Mouse (Mus musculus): ENCODE measurements around the gene Dclk3.

Gene Dclk3

GRCm38 (mm10) chr9:111439836-111440201 is 938 bp downstream of the Dclk3 start:
- peak; percentile 82 for ATAC-seq (ENCODE audit: low TSS enrichment)

DNA sequence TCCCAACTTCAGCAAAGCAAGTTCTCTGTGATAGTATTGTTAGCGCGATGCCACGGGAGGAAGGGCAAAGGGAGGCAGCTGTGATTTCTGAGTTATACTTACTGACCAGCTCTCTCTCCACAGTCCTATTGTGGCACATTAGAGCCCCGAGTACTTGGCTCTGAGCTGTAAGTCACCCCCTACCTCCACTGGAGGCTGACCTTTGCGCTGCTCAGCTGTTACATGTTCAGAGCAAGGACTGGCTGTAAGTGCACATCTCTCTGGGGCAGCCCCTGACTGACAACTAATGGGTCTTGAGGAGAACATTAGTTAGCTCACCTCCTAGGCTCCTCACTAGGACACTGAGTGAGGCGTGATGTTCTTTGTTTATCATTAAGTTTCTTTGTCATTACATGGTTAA is 1.6 kb downstream of the Dclk3 start:
- no peak for ATAC-seq (ENCODE audit: low TSS enrichment)

DNA sequence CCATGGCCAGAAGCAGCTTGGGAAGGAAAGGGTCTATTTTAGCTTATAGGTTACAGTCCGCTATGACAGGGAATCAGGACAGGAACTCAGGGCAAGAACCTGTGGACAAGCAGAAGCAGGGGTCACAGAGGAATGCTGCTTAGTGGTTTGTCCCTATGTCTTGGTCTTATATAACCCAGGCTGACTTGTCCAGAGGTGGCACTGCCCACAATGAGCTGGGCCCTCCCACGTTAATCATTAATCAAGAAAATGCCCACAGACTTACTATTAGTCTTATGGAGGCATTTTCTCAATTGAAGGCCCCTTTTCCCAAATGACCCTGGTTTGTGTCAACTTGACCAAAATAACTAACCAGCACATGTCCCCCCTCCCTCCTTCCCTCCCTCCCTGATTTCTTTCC is 2.3 kb downstream of the Dclk3 start:
- no peak for ATAC-seq (ENCODE audit: low TSS enrichment)

DNA sequence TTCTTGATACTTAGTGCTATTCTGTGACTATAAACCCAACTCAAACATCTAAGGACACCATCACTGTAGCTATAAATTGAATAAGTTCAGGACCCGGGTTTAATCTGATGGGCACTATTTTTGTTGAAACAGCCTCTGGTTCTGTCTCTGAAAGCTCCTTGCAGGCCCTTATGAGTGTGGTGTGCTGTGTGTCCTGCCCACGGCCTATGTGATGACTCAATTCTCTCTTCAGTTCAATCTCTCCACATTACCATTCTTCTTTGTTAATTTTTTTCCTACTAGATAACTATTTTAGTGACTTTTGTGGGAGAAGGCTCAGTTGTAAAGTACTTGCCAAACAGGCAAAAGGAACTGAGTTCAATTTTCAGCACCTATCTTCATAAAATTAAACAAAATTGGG is 7.3 kb downstream of the Dclk3 start:
- peak; percentile 27; the same call in 1 of the 2 replicates for ATAC-seq (ENCODE audit: low TSS enrichment)

GRCm38 (mm10) chr9:111448976-111449375 is 10.1 kb downstream of the Dclk3 start:
- ATAC-seq (ENCODE audit: low TSS enrichment): no peak

DNA sequence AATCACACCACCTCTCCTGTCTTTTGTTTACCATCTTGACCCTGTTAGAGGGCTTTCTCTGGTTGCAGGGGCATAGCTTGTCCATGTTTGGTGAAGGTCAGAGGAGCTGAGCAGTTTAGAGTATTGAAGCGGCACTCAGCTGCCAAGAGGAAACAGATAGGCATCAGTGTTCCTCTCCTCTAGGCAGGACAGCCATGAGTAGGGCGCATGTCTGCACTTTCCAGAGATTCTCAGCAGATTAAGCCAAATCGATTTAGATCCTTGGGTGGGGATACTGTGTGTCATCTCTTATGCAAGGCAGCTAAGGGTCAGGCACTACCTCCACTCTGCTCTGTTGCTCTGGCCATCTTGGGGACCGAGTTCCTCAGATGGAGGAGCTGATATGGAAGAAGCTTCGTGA is 11.0 kb downstream of the Dclk3 start:
- ATAC-seq (ENCODE audit: low TSS enrichment): no peak

- no peak for ATAC-seq (ENCODE audit: low TSS enrichment)
Measured at GRCm38 (mm10) chr9:111450853-111451404, 12.0 kb downstream of the Dclk3 start.

GRCm38 (mm10) chr9:111453895-111454294 is 15.0 kb downstream of the Dclk3 start:
- peak; percentile 2; the same call in 1 of the 2 replicates for ATAC-seq (ENCODE audit: low TSS enrichment)

GRCm38 (mm10) chr9:111457176-111457935 is 18.5 kb downstream of the Dclk3 start:
- peak; percentile 74 for ATAC-seq (ENCODE audit: low TSS enrichment)

DNA sequence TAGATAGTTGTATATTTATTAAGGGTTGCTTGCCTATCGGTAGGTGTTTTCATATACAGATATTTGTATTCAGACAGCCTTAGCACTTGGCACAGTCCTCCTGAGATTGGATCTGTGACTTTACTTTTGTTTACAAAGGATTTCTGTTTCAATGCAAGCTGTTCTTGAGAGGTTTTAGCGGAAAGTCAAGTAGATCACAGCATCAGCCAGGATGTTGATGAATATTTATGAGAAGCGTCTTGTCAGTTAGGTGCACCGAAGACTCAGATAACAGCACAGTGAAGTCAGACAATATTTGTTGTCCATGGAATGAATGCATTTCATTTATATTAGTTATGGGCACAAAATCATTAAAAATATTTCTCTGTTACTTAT is 19.0 kb downstream of the Dclk3 start:
- ATAC-seq (ENCODE audit: low TSS enrichment): no peak

DNA sequence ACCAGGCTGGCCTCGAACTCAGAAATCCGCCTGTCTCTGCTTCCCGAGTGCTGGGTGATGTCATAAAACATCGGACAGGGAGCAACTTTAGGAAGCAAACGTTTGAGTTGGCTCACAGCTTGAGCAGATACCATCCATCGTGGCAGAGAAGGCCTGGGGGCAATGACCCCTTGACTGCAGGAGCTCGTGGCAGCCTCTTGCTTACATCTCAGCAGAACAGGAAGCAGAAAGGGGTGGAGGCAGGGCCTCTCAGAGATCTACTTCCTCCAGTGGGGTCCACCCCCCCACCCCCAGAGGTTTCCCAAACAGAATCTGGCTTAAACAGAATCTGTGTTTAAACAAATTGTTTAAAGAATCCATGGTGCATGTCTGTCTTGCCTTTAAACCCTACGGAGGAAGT is 20.6 kb downstream of the Dclk3 start:
- no peak for ATAC-seq (ENCODE audit: low TSS enrichment)

DNA sequence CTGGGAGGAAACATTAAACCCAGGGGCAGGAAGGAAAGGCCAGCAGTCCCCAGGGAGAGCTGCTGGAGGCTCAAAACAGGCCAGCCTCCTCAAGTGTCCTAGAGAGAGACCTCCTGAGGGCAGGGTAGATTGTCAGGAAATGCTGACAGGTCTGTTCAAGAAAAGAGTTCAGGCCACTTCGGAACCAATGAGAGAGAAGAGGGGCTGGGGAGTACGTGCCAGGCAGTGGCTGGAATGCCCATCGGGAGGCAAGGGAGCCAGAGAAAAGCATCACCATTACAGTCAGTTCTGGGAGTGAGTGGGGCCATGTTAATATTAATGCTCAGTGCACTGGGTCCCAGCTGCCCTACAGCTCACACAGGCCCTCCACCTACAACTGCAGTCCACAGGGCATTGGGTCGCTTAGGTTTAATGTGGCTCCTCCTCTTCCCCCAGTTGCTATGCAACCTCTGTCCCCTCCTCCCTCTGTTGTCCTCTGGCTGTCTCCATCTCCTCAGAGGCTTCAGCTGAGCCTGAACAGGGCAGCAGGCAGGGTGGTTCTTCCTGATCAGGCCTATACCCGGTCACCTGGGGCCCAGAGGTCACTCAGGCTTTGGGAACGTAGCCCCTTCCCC is 21.4 kb downstream of the Dclk3 start:
- no peak for ATAC-seq (ENCODE audit: low TSS enrichment)

DNA sequence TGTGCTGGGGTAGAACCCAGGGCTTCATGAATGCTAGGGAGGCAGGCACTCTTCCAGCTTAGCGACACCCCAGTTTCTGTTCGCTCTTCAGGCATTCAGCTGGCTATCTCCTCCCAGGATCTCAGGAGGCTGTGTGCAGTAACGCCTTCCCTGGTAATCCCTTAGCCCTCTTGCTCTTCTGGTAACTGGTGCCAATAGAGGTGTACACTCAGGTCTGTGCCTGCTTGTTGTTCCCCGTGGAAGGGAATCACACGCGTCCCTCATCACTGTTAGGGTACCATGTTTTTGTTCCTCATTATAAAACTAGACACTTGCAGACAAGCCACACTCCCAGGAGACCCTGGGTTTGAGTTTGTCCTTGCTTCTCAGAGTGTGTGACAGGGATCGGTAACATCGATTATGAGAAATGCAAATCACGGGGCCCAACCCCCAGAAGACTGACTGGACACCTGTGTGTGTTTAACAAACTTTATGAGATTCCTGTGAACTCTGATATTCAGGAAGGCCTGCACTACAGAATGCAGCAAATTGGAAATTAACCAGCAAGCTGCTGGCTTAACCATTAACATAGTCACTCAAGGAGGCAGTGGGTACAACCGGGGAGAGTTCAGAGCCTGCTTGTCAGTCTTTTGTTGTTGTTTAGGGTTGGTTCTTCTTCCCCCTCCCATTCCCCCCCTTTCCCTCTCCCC is 22.7 kb downstream of the Dclk3 start:
- no peak for ATAC-seq (ENCODE audit: low TSS enrichment)

DNA sequence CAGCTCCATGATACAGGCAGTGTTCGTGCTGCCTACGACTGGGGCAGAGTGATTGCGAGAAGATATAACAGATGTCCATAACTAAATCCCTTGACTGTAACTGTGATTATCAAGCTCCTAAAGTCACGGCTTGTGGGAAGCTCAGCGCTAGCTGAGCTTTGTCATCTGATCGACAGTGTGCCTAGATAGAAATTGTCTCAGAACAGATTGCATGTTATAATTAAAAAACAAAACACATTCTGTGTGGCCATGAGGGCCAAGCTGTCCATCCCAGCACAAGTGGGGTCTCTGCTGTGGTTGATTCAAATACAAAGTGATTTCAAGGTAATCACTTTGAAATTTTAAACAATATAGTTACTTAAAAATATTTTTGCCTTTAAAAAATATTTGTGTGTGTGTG is 26.8 kb downstream of the Dclk3 start:
- no peak for ATAC-seq (ENCODE audit: low TSS enrichment)

GRCm38 (mm10) chr9:111473686-111474457 is 35.0 kb downstream of the Dclk3 start:
- no peak for ATAC-seq (ENCODE audit: low TSS enrichment)

DNA sequence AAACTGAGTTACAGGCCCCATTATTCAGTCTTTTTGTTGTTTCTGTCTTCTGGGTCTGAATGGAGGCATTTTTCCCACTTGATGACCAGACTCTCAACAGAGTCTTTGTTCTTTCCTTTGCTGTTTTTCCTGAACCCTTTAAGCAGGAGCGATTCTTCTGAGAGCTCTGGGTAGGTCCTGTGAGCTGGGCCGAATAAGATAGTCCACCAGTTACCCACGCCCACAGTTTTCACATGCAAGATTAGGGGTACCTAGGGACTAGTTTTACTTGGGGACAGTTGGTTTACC is 35.5 kb downstream of the Dclk3 start:
- ATAC-seq (ENCODE audit: low TSS enrichment): no peak

DNA sequence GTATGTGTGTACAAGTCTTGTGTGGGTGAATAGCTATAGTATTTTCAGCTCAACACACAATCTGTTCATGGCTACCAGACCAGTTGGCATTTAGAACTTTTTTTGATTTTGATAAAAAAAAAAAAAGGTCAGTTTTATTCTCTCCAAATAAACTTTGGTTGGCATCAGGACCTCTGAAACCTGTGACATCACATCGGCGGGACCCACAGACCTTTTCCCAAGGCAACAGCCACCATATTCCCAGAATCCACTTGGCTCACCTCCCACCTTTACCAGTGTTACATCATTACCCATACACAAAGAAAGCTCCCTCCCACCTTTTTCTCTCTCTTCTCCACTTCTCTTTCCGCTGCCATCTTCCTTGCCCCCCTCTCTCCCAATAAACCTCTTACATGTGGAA is 36.4 kb downstream of the Dclk3 start:
- no peak for ATAC-seq (ENCODE audit: low TSS enrichment)

DNA sequence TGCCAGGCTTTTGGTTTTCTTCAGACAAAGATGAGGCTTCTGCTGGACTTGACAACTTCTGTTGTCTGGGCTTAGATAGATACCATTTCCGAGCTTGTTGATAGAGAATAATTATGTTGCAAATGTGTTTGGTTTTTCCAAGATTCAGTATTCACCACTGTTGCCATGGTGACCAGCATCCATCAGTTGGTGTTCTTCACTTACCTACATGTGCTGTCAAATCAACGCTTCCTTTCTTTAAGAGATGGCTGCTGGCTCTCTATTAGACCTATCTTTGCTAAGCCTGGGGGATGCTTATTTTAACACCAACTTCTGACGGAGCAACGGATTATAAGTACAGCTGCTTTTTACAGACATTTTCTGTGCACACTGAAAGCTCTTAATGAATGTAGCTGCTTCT is 37.1 kb downstream of the Dclk3 start:
- ATAC-seq (ENCODE audit: low TSS enrichment): no peak

- ATAC-seq (ENCODE audit: low TSS enrichment): no peak
Measured at GRCm38 (mm10) chr9:111476479-111477016, 37.7 kb downstream of the Dclk3 start.

GRCm38 (mm10) chr9:111478853-111479490 is 40.1 kb downstream of the Dclk3 start:
- no peak for ATAC-seq (ENCODE audit: low TSS enrichment)

GRCm38 (mm10) chr9:111481011-111481410 is 42.1 kb downstream of the Dclk3 start:
- ATAC-seq (ENCODE audit: low TSS enrichment): no peak

All from frontal cortex, adult (tissue).